Mouse (Mus musculus): ENCODE measurements around the gene Dennd1a.

DNA sequence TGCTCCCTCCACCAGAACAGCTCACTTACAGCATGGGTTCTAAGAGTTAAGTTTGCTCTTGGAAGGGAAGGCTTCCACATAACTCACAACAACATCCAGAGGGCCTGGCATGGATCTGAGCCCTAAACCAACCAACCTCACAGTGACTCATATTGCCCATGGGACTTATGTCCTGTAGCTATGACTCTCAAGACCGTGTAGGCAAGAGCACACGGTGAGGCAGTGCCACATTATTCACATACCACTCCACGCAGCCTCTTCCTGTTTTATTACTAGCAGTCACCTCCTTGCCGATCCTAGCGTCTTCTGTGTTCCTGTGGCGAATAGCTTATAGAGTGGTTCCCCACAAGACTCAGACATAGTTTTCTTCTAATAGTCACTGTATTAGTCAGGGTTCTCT, 537.9 kb downstream of the Dennd1a start:
- TF ChIP-seq POLR2A (IDR thresholded peaks at IDR 0.05; ENCODE audit: control insufficient read depth, low read depth, low read length) (no peak), CTCF (IDR thresholded peaks at IDR 0.05; ENCODE audit: control insufficient read depth, insufficient read depth, insufficient replicate concordance, low read depth, low read length) (no peak)
